Comparison of ENCODE assay signal across 13 mouse cellular contexts in the genomic region with DNA sequence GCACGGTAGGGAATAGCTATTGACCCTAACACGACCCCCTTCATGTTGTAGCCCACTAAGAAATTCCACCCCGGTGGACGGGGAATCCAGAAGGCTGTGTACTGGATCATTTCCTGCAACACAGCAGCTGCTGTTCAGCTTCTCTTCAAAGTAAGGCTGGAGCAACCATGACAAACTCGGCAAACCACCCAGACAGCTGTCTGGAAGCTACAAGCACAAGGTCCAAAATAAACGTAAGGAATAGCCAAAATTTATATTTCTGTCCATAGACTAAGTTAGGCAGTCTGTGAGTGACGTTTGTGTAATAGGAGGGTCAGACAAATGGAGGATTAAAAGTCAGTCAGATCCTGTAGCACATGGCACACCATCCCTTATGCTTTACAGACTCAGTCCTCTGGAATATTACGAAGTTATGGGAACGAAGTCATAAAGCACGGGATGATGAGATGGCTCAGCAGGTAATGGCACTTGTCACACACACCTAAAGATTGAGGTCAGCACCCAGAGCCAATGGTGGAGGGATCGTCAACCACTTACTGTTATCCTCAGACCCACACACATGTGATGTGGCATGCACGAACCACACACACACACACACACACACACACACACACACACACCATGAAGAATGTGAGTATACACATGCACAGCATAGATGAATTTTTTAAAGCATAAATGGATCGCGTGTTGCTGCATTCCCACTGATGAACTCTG.
A peak's percentile ranks its signal among the peaks of the same experiment; 100 is the strongest.
DNase-seq lines count a peak whose midpoint lies in the region; ATAC-seq and TF ChIP-seq lines count a peak whose summit lies in the region.
"Had no signal": no experiment of that assay in that cellular context is flagged by ENCODE, and none has a peak within 500 bp of the region (broad histone marks: within the 10 kb centered on the region; RNA-seq: fewer than 3 reads in every experiment).

No protein-coding gene starts in this region.

- H3K4me2 ChIP-seq in heart, embryonic 12.5 days = peak overlapping the region; percentile 48
- H3K4me2 ChIP-seq in lung, embryonic 14.5 days = peak overlapping the region; percentile 5; the same call in 1 of the 2 replicates
- H3K4me2 ChIP-seq in embryonic facial prominence, embryonic 14.5 days (ENCODE audit: low read depth, low read length) = 0 out of 2 replicates have a peak overlapping the region, but pooled peaks have one; percentile 15
- peak overlapping the region; percentile 35 for H3K4me2 ChIP-seq in limb, embryonic 15.5 days

- no peak overlapping the region for H3K4me3 ChIP-seq in heart, embryonic 12.5 days
- H3K4me3 ChIP-seq in lung, embryonic 14.5 days (ENCODE audit: low read depth, low read length) = no peak overlapping the region
- no peak overlapping the region for H3K4me3 ChIP-seq in embryonic facial prominence, embryonic 14.5 days (ENCODE audit: low read depth, low read length)
- peak overlapping the region; percentile 9; the same call in 1 of the 2 replicates for H3K4me3 ChIP-seq in limb, embryonic 15.5 days
- H3K4me3 ChIP-seq: gastrocnemius, adult 2 months had no signal

- WGBS in heart, embryonic 12.5 days = 44% methylated on average over 14 of the region's 14 CpGs
- WGBS in lung, embryonic 14.5 days = 41% methylated on average over 14 of the region's 14 CpGs
- WGBS in embryonic facial prominence, embryonic 14.5 days = 51% methylated on average over 14 of the region's 14 CpGs
- 27% methylated on average over 14 of the region's 14 CpGs for WGBS in limb, embryonic 15.5 days

- H3K9me3 ChIP-seq in heart, embryonic 12.5 days (replicated peaks) = no peaks in the 10 kb centered on the region
- no peaks in the 10 kb centered on the region for H3K9me3 ChIP-seq in lung, embryonic 14.5 days (ENCODE audit: low read depth, low read length)
- H3K9me3 ChIP-seq in embryonic facial prominence, embryonic 14.5 days (ENCODE audit: control insufficient read depth, low read length) = no peaks in the 10 kb centered on the region
- no peaks in the 10 kb centered on the region for H3K9me3 ChIP-seq in limb, embryonic 15.5 days

- H3K4me1 ChIP-seq in heart, embryonic 12.5 days (replicated peaks) = peaks cover 41% of the 10 kb centered on the region
- H3K4me1 ChIP-seq in lung, embryonic 14.5 days (ENCODE audit: insufficient read depth) = peaks cover 26% of the 10 kb centered on the region
- peaks cover 14% of the 10 kb centered on the region for H3K4me1 ChIP-seq in embryonic facial prominence, embryonic 14.5 days (ENCODE audit: control insufficient read depth, insufficient read depth, low read length)
- peaks cover 40% of the 10 kb centered on the region for H3K4me1 ChIP-seq in limb, embryonic 15.5 days

- H3K9ac ChIP-seq in heart, embryonic 12.5 days = no peak overlapping the region
- no peak overlapping the region for H3K9ac ChIP-seq in lung, embryonic 14.5 days
- no peak overlapping the region for H3K9ac ChIP-seq in embryonic facial prominence, embryonic 14.5 days (ENCODE audit: low read depth, low read length)
- no peak overlapping the region for H3K9ac ChIP-seq in limb, embryonic 15.5 days
- H3K9ac ChIP-seq: liver, postnatal 0 days had no signal

- no peak for ATAC-seq in heart, embryonic 12.5 days (ENCODE audit: insufficient number of reproducible peaks, low FRiP score)
- peak; percentile 42 for ATAC-seq in lung, embryonic 14.5 days (ENCODE audit: insufficient read depth)
- peak; percentile 58; the same call in 1 of the 2 replicates for ATAC-seq in embryonic facial prominence, embryonic 14.5 days (ENCODE audit: low read depth)
- peak; percentile 41; the same call in 1 of the 2 replicates for ATAC-seq in limb, embryonic 15.5 days (ENCODE audit: insufficient number of reproducible peaks, low FRiP score, low TSS enrichment, low read depth)
- ATAC-seq: liver, postnatal 0 days had no signal

- no peaks in the 10 kb centered on the region for H3K27me3 ChIP-seq in heart, embryonic 12.5 days (replicated peaks)
- no peaks in the 10 kb centered on the region for H3K27me3 ChIP-seq in lung, embryonic 14.5 days (ENCODE audit: insufficient read depth, low read length)
- H3K27me3 ChIP-seq in embryonic facial prominence, embryonic 14.5 days (replicated peaks; ENCODE audit: control insufficient read depth, insufficient read depth, low read length) = no peaks in the 10 kb centered on the region
- no peaks in the 10 kb centered on the region for H3K27me3 ChIP-seq in limb, embryonic 15.5 days

- no peak for DNase-seq in heart, adult 9 months (ENCODE audit: low spot score in 2 of 2)
- peak; percentile 65 for DNase-seq in lung, embryonic 14.5 days
- no peak for DNase-seq in lung, adult 18-20 months
- DNase-seq in embryonic facial prominence, embryonic 14.5 days (ENCODE audit: low spot score) = peak; percentile 88
- DNase-seq in ovary, postnatal 36 days (ENCODE audit: low spot score) = no peak
- DNase-seq in c-Kit-positive CD71-positive TER-119-positive erythroid progenitor cells, embryonic 14.5 days (ENCODE audit: low spot score) = no peak
- DNase-seq: adrenal gland, postnatal 36 days; cerebellum, postnatal 10 days; gastrocnemius, adult 2 months; liver, postnatal 0 days; right cerebral cortex, postnatal 25 days had no signal

- peak overlapping the region; percentile 62 for H3K27ac ChIP-seq in heart, embryonic 12.5 days (ENCODE audit: poor library complexity, severe bottlenecking)
- no peak overlapping the region for H3K27ac ChIP-seq in lung, embryonic 14.5 days (ENCODE audit: low read depth)
- peak overlapping the region; percentile 42 for H3K27ac ChIP-seq in embryonic facial prominence, embryonic 14.5 days (replicated peaks; ENCODE audit: low read depth, low read length)
- H3K27ac ChIP-seq in limb, embryonic 15.5 days = peak overlapping the region; percentile 88
- H3K27ac ChIP-seq: gastrocnemius, adult 2 months had no signal

- H3K36me3 ChIP-seq in heart, embryonic 12.5 days = no peaks in the 10 kb centered on the region
- H3K36me3 ChIP-seq in lung, embryonic 14.5 days (ENCODE audit: insufficient read depth) = no peaks in the 10 kb centered on the region
- H3K36me3 ChIP-seq in embryonic facial prominence, embryonic 14.5 days (ENCODE audit: control insufficient read depth, insufficient read depth, low read length) = no peaks in the 10 kb centered on the region
- no peaks in the 10 kb centered on the region for H3K36me3 ChIP-seq in limb, embryonic 15.5 days

- no peak for TF ChIP-seq CTCF in lung, embryonic 14.5 days (IDR thresholded peaks at IDR 0.05; ENCODE audit: low read depth)

Comparison
In these comparisons a context has a peak if more than half of its experiments do, and no peak if none do; other contexts are left out.
1. DNase-seq: peak in lung, embryonic 14.5 days (single experiment) and embryonic facial prominence, embryonic 14.5 days (single experiment); none in heart, adult 9 months (0 of 2), lung, adult 18-20 months (0 of 2), ovary, postnatal 36 days (single experiment) and c-Kit-positive CD71-positive TER-119-positive erythroid progenitor cells, embryonic 14.5 days (single experiment).
2. Peak in every context shown above with its lines, with median percentiles within 50 percentile points of each other: H3K4me2 ChIP-seq.